ENCODE assay signal across 18 mouse cellular contexts in the genomic region with DNA sequence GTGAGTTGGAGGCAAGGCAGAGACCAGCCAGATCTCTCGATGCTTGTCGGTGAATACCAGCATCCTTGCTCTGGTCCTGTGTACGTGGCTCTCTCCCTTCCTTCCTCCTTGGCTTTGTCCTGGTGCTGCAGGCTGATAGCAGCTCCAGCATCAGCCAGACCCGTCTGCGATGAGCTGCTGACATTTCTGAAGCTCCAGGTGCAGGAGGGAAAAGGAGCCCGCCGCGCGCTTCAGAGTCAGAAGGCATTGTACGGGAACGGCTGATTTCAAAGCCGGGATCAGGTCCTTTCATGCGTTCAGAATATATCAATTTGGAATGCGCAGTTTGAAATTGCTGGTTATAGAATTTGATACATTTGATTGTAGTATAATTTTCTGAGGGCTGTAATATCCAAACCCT. TPM values are rescaled to one million over a fixed set of nuclear protein-coding genes. Genes with fewer than 3 reads are reported as not detected.
"Had no signal": no experiment of that assay in that cellular context is flagged by ENCODE, and none has a peak within 500 bp of the region (broad histone marks: within the 10 kb centered on the region; RNA-seq: fewer than 3 reads in every experiment).

No protein-coding gene starts in this region.

- H3K9me3 ChIP-seq: limb, embryonic 13.5 days had no signal

- H3K27ac ChIP-seq: layer of hippocampus, adult 2 months; limb, embryonic 13.5 days; liver, embryonic 14.5 days; neural tube, embryonic 12.5 days; stomach, postnatal 0 days had no signal

- H3K4me2 ChIP-seq: limb, embryonic 13.5 days; neural tube, embryonic 12.5 days had no signal

- H3K4me3 ChIP-seq: layer of hippocampus, adult 2 months; limb, embryonic 13.5 days; neural tube, embryonic 12.5 days had no signal

- H3K9ac ChIP-seq: limb, embryonic 13.5 days; liver, embryonic 14.5 days; neural tube, embryonic 12.5 days had no signal

- DNase-seq: kidney, adult 18-20 months; kidney, postnatal 10 days; kidney, postnatal 4 days; left cerebral cortex, postnatal 4 days; lung, adult 18-20 months; lung, postnatal 36 days; thymus, postnatal 4 days had no signal

- H3K4me1 ChIP-seq: limb, embryonic 13.5 days; neural tube, embryonic 12.5 days had no signal

- H3K36me3 ChIP-seq: limb, embryonic 13.5 days; neural tube, embryonic 12.5 days had no signal

RNA-seq across cellular contexts. Expression of gene A230072I06Rik, which starts 23.4 kb away (rescaled TPM):
- total RNA-seq: layer of hippocampus, adult 2 months; left cerebral cortex, adult 18-20 months; left cerebral cortex, postnatal 10 days; liver, adult 2 months; megakaryocyte progenitor cell, adult 5-6 weeks had no signal
- polyA plus RNA-seq: kidney, embryonic 14.5 days; limb, embryonic 13.5 days; liver, adult 2 months; liver, embryonic 14.5 days; lung, embryonic 16.5 days; neural tube, embryonic 12.5 days; stomach, postnatal 0 days had no signal
